Mouse (Mus musculus): ENCODE results near the gene Capza1. TPM values are rescaled to one million over a fixed set of nuclear protein-coding genes. Genes with fewer than 3 reads are reported as not detected.

Capza1 gene
- polyA plus RNA-seq, 1 experiment from 2014 or later = 149 TPM

DNA sequence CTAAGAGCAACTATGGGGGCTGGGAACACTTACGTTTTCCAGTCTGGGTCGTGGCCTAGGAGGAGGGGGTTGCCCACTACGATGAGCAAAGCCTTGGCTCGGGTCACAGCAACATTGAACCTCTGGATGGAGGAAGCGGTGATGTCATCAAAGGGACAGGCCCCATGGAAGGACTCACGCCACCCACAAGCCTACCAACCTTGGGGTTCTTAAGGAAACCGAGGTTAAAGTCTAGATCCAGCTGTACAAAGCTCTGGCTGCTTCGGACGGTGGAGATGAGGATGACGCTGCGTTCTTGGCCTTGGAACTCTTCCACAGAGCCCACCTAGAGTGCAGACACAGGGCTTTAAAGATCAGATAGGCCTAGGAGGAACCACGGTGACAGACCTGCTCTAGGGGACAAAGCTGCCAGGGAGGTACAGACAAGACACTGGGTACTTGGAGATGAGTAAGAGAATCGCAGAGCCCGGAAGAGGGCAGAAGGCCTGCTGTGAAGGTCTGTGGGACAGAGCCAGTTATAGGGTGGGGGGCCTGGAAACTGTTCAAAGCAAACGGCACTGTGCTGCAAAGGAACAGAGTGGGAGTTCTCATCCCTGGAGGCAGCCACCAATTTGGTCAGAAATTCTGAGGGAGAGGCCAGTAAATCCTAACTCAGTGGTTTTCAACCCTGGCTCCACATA lies 68.5 kb downstream of the Capza1 start:
- H3K4me2 ChIP-seq = no peak overlapping the region
- no peak for ATAC-seq (replicated peaks; ENCODE audit: insufficient number of reproducible peaks, insufficient read depth, low FRiP score, low read depth)
- H3K4me3 ChIP-seq = no peak overlapping the region
- no peak overlapping the region for H3K9ac ChIP-seq
- no peaks in the 10 kb centered on the region for H3K9me3 ChIP-seq (replicated peaks)
- peaks cover 57% of the 10 kb centered on the region for H3K4me1 ChIP-seq (replicated peaks)
- peak overlapping the region; percentile 90 for H3K27ac ChIP-seq
- H3K27me3 ChIP-seq = no peaks in the 10 kb centered on the region
- peaks cover 53% of the 10 kb centered on the region for H3K36me3 ChIP-seq
- 65% methylated on average over 15 of the region's 15 CpGs for WGBS

DNA sequence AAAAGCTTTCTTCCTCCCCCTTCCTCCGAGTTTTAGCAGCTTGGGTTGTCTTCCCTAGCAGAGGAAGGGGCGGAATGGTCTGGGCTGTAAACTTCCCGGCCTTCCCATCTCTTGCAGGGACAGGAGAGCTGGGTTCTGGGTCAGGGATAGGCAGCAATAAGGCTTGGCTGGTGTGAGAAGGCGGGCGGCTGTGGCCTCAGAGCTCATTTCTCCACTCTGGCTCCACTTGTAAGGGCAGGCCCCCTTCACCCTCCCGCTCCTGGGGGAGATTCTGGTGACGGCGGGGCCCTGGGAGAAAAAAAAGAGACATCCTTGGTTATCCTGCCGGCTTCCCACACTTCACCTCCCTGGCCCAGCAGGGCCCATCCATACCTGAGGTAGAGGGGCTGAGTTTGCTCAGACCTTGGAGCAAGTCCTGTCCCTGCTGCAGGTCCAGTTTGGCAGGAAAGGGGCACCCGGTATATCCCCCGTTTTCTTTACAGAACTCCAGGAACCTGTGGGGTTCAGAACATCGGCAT lies 69.3 kb downstream of the Capza1 start:
- Histone ChIP-seq H3K4me2 (no peak overlapping the region), H3K4me3 (no peak overlapping the region), H3K27ac (peak overlapping the region; percentile 90), H3K36me3 (peaks cover 45% of the 10 kb centered on the region), H3K4me1 (replicated peaks) (peaks cover 65% of the 10 kb centered on the region), H3K9ac (peak overlapping the region; percentile 15; the same call in 1 of the 2 replicates), H3K9me3 (replicated peaks) (no peaks in the 10 kb centered on the region), H3K27me3 (no peaks in the 10 kb centered on the region)
- WGBS = 48% methylated on average over 12 of the region's 12 CpGs
- ATAC-seq (replicated peaks; ENCODE audit: insufficient number of reproducible peaks, insufficient read depth, low FRiP score, low read depth) = no peak

DNA sequence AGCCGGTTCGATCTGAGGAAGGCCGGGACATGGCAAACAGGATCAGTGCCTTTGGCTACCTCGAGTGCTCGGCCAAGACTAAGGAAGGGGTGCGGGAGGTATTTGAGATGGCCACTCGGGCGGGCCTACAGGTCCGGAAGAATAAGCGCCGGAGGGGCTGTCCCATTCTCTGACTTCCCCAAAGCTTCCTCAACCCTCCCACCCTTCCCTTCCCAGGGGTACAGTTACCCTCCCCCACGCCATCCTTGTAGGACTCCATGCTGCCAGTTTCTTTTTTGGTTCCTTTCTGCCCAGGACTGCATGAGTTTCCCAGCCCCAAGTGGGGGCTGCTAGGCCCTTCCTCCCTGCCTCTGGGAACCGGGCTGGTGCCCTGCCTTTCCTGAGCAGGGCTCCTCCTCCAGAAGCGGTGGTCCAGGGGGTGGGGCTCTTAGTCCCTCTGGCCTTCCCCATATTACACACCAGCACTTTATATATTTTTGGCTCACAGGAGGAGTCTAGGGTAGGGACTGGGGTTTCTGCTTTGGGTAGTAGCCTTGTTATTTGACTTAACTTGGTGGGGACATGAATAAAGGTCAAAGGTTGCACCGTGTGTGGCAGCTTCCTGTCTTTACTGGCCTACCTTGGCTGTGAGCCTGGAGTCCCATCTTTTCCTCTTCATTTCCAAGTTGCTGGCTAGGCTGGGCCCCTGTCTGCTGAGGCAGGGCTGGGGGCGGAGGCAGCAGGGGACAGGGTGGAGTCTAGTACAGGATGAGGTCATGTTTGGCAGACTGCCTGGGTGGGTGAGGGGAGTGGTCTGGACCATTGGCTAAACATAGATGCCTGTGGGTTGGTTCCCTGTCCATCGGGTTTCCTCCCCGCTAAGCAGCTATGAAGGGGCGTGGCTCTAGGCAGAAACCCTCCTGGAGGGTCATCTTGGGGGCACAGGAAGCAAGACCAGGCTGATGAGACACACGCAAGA lies 70.2 kb downstream of the Capza1 start:
- Histone ChIP-seq H3K4me1 (replicated peaks) (peaks cover 68% of the 10 kb centered on the region), H3K4me2 (peak overlapping the region; percentile 31), H3K36me3 (peaks cover 37% of the 10 kb centered on the region), H3K4me3 (0 out of 2 replicates have a peak overlapping the region, but pooled peaks have one; percentile 4), H3K27ac (peak overlapping the region; percentile 90), H3K27me3 (no peaks in the 10 kb centered on the region), H3K9me3 (replicated peaks) (no peaks in the 10 kb centered on the region), H3K9ac (peak overlapping the region; percentile 20; the same call in 1 of the 2 replicates)
- peak; percentile 95 for ATAC-seq (replicated peaks; ENCODE audit: insufficient number of reproducible peaks, insufficient read depth, low FRiP score, low read depth)
- WGBS = 34% methylated on average over 20 of the region's 20 CpGs

DNA sequence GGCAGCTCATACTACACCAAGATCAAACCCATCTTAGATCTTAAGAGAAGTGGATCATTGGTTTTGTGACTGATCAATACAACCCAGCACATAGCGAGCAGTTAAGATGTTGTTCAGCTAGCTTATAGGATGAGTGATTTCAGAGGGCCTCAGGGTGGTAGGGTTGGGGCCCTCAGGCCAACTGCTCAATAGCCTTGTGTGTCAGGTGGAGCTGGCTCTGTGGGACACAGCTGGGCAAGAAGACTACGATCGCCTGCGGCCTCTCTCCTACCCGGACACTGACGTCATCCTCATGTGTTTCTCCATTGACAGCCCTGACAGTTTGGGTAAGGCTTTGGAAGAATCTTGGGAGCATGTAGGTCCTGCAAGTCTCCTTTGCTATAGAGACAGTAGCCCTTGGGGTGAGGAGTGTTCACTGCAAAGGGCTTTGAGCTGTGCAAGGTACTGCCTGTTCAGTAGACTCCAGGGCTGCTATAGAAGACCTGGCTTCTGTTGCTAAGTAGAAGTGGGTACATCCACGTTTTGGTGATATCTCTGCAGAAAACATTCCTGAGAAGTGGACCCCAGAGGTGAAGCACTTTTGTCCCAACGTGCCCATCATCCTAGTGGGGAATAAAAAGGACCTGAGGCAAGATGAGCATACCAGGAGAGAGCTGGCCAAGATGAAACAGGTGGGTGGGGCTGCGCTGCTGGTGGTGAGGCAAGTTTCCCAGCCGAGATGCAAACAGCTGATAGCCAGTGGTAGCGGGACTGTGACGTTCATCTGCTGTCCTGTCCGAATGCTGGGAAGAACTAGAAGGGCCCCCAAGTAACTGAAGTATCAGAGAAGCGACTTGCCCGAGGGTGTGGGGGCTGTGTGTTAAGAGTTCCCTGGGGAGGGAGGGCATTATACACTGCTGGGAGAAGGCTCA lies 71.7 kb downstream of the Capza1 start:
- H3K36me3 ChIP-seq = peaks cover 28% of the 10 kb centered on the region
- 50% methylated on average over 15 of the region's 15 CpGs for WGBS
- no peak overlapping the region for H3K9ac ChIP-seq
- H3K4me1 ChIP-seq (replicated peaks) = peaks cover 71% of the 10 kb centered on the region
- H3K27ac ChIP-seq = peak overlapping the region; percentile 90
- no peaks in the 10 kb centered on the region for H3K9me3 ChIP-seq (replicated peaks)
- H3K4me2 ChIP-seq = peak overlapping the region; percentile 78; the same call in 1 of the 2 replicates
- no peak overlapping the region for H3K4me3 ChIP-seq
- no peak for ATAC-seq (replicated peaks; ENCODE audit: insufficient number of reproducible peaks, insufficient read depth, low FRiP score, low read depth)
- no peaks in the 10 kb centered on the region for H3K27me3 ChIP-seq

DNA sequence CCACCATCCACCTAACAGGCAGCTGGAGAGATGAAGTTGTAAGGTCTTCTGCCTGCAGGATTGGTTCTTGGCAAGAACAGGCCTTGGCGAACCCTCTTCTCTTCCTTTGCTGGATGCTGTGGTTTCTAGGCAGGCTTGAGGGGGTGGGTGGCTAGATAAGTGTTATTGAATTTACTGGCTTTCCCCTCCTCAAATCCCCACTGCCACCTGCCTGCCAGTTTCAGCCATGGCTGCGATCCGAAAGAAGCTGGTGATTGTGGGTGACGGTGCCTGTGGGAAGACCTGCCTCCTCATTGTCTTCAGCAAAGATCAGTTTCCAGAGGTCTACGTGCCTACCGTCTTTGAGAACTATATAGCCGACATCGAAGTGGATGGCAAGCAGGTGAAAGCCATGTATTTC lies 72.6 kb downstream of the Capza1 start:
- Histone ChIP-seq H3K4me2 (peak overlapping the region; percentile 78), H3K9ac (no peak overlapping the region), H3K9me3 (replicated peaks) (no peaks in the 10 kb centered on the region), H3K36me3 (peaks cover 21% of the 10 kb centered on the region), H3K4me1 (replicated peaks) (peaks cover 71% of the 10 kb centered on the region), H3K27ac (peak overlapping the region; percentile 95; the same call in 1 of the 2 replicates), H3K4me3 (no peak overlapping the region), H3K27me3 (no peaks in the 10 kb centered on the region)
- no peak for ATAC-seq (replicated peaks; ENCODE audit: insufficient number of reproducible peaks, insufficient read depth, low FRiP score, low read depth)
- 85% methylated on average over 8 of the region's 8 CpGs for WGBS

DNA sequence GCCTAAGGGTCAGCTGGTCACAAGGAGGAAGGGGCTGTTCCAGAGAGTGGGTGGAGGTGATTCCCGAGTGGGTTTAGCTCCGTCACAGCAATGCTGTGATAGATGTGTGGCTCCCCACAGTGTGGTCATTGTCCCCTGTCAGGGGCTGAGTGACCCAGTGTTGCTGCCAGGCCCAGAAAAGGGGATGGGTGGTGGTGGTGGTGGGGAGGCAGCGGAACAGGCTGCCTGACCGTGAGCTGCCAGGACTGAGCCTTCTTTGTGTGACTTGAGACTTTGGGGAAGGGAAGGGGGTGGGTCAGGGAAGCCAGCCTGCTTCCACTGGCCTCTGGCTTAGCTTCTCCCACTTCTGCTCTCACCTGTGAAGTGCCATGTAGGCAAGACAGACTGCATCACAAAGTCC lies 73.3 kb downstream of the Capza1 start:
- Histone ChIP-seq H3K4me2 (peak overlapping the region; percentile 78), H3K27ac (peak overlapping the region; percentile 95), H3K4me1 (replicated peaks) (peaks cover 66% of the 10 kb centered on the region), H3K4me3 (peak overlapping the region; percentile 79), H3K27me3 (no peaks in the 10 kb centered on the region), H3K9ac (peak overlapping the region; percentile 81), H3K36me3 (peaks cover 17% of the 10 kb centered on the region), H3K9me3 (replicated peaks) (no peaks in the 10 kb centered on the region)
- ATAC-seq (replicated peaks; ENCODE audit: insufficient number of reproducible peaks, insufficient read depth, low FRiP score, low read depth) = no peak
- WGBS = 23% methylated on average over 4 of the region's 4 CpGs

DNA sequence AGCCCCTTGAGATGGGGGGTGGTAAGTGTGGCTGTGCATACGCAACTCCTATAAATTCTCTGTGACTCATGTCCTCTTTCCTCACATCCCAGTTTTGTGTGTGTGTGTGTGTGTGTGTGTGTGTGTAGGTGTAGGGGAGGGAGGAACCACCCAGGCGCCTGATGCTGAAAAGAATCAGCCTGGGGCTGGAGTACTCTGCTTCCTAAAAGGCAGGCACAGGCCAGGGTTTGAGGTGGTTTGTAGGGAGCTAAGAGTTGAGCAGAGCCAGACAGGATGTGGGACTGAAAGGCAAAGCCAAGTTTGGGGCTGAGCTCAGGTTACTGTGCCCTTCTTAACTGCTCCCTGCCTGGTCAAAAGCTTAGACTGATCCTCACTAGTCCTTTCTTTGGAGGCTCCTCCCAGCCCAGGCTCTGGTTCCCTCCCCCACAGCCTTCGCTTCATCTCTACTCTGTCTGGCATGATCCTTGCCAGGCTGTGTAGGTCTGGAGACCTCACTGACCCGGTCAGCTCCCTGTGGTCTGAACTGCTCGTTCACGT lies 73.8 kb downstream of the Capza1 start:
- Histone ChIP-seq H3K9me3 (replicated peaks) (no peaks in the 10 kb centered on the region), H3K4me2 (peak overlapping the region; percentile 78), H3K27ac (peak overlapping the region; percentile 95), H3K4me3 (peak overlapping the region; percentile 79), H3K27me3 (no peaks in the 10 kb centered on the region), H3K9ac (peak overlapping the region; percentile 81), H3K36me3 (peaks cover 11% of the 10 kb centered on the region), H3K4me1 (replicated peaks) (peaks cover 61% of the 10 kb centered on the region)
- no peak for ATAC-seq (replicated peaks; ENCODE audit: insufficient number of reproducible peaks, insufficient read depth, low FRiP score, low read depth)
- 12% methylated on average over 6 of the region's 6 CpGs for whole genome bisulfite sequencing

DNA sequence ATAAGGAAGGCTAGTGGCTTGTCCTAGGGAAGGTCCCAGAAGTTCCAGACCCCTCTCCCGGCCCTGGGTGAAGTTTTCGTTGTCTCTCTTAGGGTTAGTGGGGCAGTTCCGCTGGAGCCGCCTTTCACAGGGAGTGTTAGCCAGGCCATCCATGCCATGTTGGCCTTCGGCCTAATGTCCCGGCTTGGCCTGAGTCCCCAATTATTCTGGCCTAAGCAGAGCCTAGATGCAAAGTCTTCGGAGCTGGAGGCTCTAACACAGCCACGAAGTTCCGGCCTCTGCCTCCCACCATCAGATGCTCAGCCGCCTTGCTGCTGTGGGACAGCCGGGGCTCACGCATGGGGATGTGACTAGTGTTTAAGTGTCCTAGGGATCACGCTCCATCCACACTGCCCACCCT lies 74.5 kb downstream of the Capza1 start:
- 10% methylated on average over 13 of the region's 13 CpGs for WGBS
- no peak for ATAC-seq (replicated peaks; ENCODE audit: insufficient number of reproducible peaks, insufficient read depth, low FRiP score, low read depth)
- Histone ChIP-seq H3K9ac (peak overlapping the region; percentile 81), H3K36me3 (peaks cover 5% of the 10 kb centered on the region; the same call in 1 of the 2 replicates), H3K27ac (peak overlapping the region; percentile 95), H3K9me3 (replicated peaks) (no peaks in the 10 kb centered on the region), H3K4me2 (peak overlapping the region; percentile 78), H3K4me1 (replicated peaks) (peaks cover 55% of the 10 kb centered on the region), H3K4me3 (peak overlapping the region; percentile 79), H3K27me3 (no peaks in the 10 kb centered on the region)

DNA sequence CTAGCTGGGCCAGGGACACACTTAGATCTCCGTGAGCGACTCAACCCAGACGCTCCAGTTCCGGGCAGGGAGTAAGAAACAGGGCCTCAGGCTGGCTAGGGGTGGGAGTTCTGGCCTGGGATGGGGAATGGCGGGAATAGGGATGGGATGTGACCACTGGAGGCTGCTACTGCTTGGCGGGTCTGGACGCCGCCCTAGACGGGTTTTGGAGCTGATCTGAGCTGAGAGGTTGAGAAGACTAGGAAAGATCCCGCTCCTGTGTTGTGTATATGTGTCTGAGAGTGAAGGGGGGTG lies 75.0 kb downstream of the Capza1 start:
- H3K36me3 ChIP-seq = peaks cover 5% of the 10 kb centered on the region; the same call in 1 of the 2 replicates
- H3K9me3 ChIP-seq (replicated peaks) = no peaks in the 10 kb centered on the region
- peak; percentile 5; the same call in 1 of the 2 replicates for ATAC-seq (replicated peaks; ENCODE audit: insufficient number of reproducible peaks, insufficient read depth, low FRiP score, low read depth)
- H3K9ac ChIP-seq = peak overlapping the region; percentile 81
- 6% methylated on average over 10 of the region's 10 CpGs for WGBS
- peak overlapping the region; percentile 95 for H3K27ac ChIP-seq
- H3K4me2 ChIP-seq = peak overlapping the region; percentile 78
- no peaks in the 10 kb centered on the region for H3K27me3 ChIP-seq
- H3K4me1 ChIP-seq (replicated peaks) = peaks cover 49% of the 10 kb centered on the region
- H3K4me3 ChIP-seq = peak overlapping the region; percentile 79

DNA sequence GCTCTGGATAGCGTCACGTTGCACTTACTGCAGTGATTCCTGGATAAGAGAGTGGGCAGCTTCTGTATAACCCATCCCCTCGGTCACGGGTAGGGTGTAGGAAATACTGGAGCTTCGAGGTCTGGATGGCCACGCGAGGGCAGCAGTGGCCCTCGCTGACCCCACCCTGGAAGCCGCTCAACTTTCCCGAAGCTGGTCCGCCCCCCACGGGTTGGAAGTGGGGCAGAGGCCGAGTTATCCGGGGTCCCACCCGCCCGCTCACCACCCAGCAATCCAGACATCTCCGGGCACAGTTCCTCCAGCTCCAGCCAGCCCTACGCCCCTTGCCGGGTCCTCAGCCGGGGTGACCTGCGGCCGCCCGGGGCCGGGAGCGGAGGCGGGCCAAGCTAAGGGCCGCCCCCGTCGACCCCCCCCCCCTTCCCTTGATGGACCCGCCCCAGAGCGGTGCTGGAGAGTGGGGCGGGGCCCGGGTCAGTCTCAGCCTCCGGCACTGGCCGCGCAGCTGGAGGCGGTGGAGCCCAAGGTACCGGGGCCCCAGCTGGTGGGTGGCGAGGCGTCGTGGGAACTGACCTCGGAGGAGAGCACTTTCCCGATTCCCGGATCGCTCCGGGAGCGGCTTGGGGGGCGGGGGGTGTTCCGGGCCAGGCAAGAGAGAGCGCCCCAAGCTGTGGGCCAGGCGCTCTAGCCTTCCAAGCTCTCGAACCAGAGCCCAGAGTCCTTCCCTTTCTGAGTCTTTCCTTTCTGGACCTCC lies 75.6 kb downstream of the Capza1 start:
- peak; percentile 93 for ATAC-seq (replicated peaks; ENCODE audit: insufficient number of reproducible peaks, insufficient read depth, low FRiP score, low read depth)
- no peaks in the 10 kb centered on the region for H3K27me3 ChIP-seq
- peak overlapping the region; percentile 81 for H3K9ac ChIP-seq
- H3K36me3 ChIP-seq = peaks cover 5% of the 10 kb centered on the region; the same call in 1 of the 2 replicates
- under 1% methylated on average over 44 of the region's 52 CpGs for whole genome bisulfite sequencing
- peak overlapping the region; percentile 78 for H3K4me2 ChIP-seq
- H3K27ac ChIP-seq = peak overlapping the region; percentile 95
- peaks cover 46% of the 10 kb centered on the region for H3K4me1 ChIP-seq (replicated peaks)
- no peaks in the 10 kb centered on the region for H3K9me3 ChIP-seq (replicated peaks)
- H3K4me3 ChIP-seq = peak overlapping the region; percentile 79

Measured in heart, embryonic 15.5 days (tissue).